Mouse (Mus musculus): Measurements from ENCODE around the gene 2410131K14Rik. TPM values are rescaled to one million over a fixed set of nuclear protein-coding genes. Genes with fewer than 3 reads are reported as not detected.

2410131K14Rik gene
- total and polyA plus RNA-seq, 3 experiments = 4.0 to 4.3 TPM; not detected in 1

GRCm38 (mm10) chr5:118247378-118247777 is 2.4 kb downstream of the 2410131K14Rik start:
- Histone ChIP-seq H3K27me3 (ENCODE audit: control insufficient read depth in 1 of 2, insufficient read depth in 2 of 2, low read length in 2 of 2) (no peaks in the 10 kb centered on the region), H3K79me2 (ENCODE audit: control insufficient read depth, insufficient read depth, low read length, poor library complexity) (peaks cover 3% of the 10 kb centered on the region; the same call in 1 of the 2 replicates), H3K4me1 (ENCODE audit: control insufficient read depth in 1 of 2, insufficient read depth in 2 of 2, low read length in 2 of 2) (peaks cover 0 to 5% of the 10 kb centered on the region in 2 experiments; a peak in 1 of 4 replicates), H3K36me3 (ENCODE audit: control insufficient read depth in 1 of 2, insufficient read depth in 2 of 2, low read length in 2 of 2) (peaks cover 0 to 3% of the 10 kb centered on the region in 2 experiments; a peak in 1 of 4 replicates), H3K9ac (ENCODE audit: control insufficient read depth, low read depth, low read length, poor library complexity, severe bottlenecking) (no peak overlapping the region), H3K9me3 (replicated peaks; ENCODE audit: insufficient read depth, low read length) (no peaks in the 10 kb centered on the region), H3K27ac (ENCODE audit: control insufficient read depth, low read depth, low read length) (no peak overlapping the region), H3K4me3 (ENCODE audit: control insufficient read depth in 1 of 2, insufficient read depth in 1 of 2, low read depth in 2 of 2, low read length in 2 of 2) (no peak overlapping the region)
- DNase-seq (ENCODE audit: low read depth, low spot score) = no peak
- TF ChIP-seq ZKSCAN1 (IDR thresholded peaks at IDR 0.05; ENCODE audit: low read depth, low read length) (no peak), TCF12 (IDR thresholded peaks at IDR 0.05; ENCODE audit: low read depth, low read length) (no peak), KAT2A (conservative IDR thresholded peaks at IDR 0.05; ENCODE audit: low read depth, low read length) (no peak), MEF2A (IDR thresholded peaks at IDR 0.05; ENCODE audit: extremely low read depth, insufficient replicate concordance, low read depth, low read length, poor library complexity, severe bottlenecking) (no peak), RCOR1 (IDR thresholded peaks at IDR 0.05; ENCODE audit: low read depth, low read length) (no peak), NELFE (IDR thresholded peaks at IDR 0.05; ENCODE audit: low read depth, low read length) (no peak), CHD1 (IDR thresholded peaks at IDR 0.05; ENCODE audit: low read depth, low read length) (no peak), UBTF (IDR thresholded peaks at IDR 0.05; ENCODE audit: borderline replicate concordance, insufficient read depth, low read depth, low read length) (no peak), TBP (IDR thresholded peaks at IDR 0.05; ENCODE audit: low read depth, low read length) (no peak), TAL1 (IDR thresholded peaks at IDR 0.05; ENCODE audit: low read length) (no peak), CTCF (IDR thresholded peaks at IDR 0.05 in 2 of 3, conservative IDR thresholded peaks at IDR 0.05 in 1 of 3; ENCODE audit: control insufficient read depth in 1 of 3, insufficient read depth in 1 of 3, low read depth in 2 of 3, low read length in 3 of 3, poor library complexity in 1 of 3, severe bottlenecking in 1 of 3) (no peak), SIN3A (IDR thresholded peaks at IDR 0.05; ENCODE audit: low read length) (no peak), E2F4 (IDR thresholded peaks at IDR 0.05; ENCODE audit: borderline replicate concordance, low read depth, low read length) (no peak), MAZ (IDR thresholded peaks at IDR 0.05; ENCODE audit: low read depth, low read length) (no peak)

GRCm38 (mm10) chr5:118250987-118251386 is 6.0 kb downstream of the 2410131K14Rik start:
- no peaks in the 10 kb centered on the region for H3K79me2 ChIP-seq (ENCODE audit: control insufficient read depth, insufficient read depth, low read length, poor library complexity)
- H3K9ac ChIP-seq (ENCODE audit: control insufficient read depth, low read depth, low read length, poor library complexity, severe bottlenecking) = no peak overlapping the region
- H3K9me3 ChIP-seq (replicated peaks; ENCODE audit: insufficient read depth, low read length) = no peaks in the 10 kb centered on the region
- 0 out of 4 replicates have a peak, but pooled peaks cover 0 to under 1% of the 10 kb centered on the region in 2 experiments for H3K4me1 ChIP-seq (ENCODE audit: control insufficient read depth in 1 of 2, insufficient read depth in 2 of 2, low read length in 2 of 2)
- no peak for DNase-seq (ENCODE audit: low read depth, low spot score)
- no peak for TF ChIP-seq TCF12 (IDR thresholded peaks at IDR 0.05; ENCODE audit: low read depth, low read length)
- TF ChIP-seq MAX (IDR thresholded peaks at IDR 0.05; ENCODE audit: low read length) = no peak
- no peak for TF ChIP-seq TBP (IDR thresholded peaks at IDR 0.05; ENCODE audit: low read depth, low read length)
- TF ChIP-seq CHD2 (IDR thresholded peaks at IDR 0.05; ENCODE audit: low read length) = no peak
- no peak for TF ChIP-seq MAZ (IDR thresholded peaks at IDR 0.05; ENCODE audit: low read depth, low read length)
- TF ChIP-seq SMC3 (IDR thresholded peaks at IDR 0.05; ENCODE audit: low read depth, low read length) = no peak
- peaks cover 0 to 2% of the 10 kb centered on the region in 2 experiments; a peak in 1 of 4 replicates for H3K36me3 ChIP-seq (ENCODE audit: control insufficient read depth in 1 of 2, insufficient read depth in 2 of 2, low read length in 2 of 2)
- no peak overlapping the region for H3K27ac ChIP-seq (ENCODE audit: control insufficient read depth, low read depth, low read length)
- no peak overlapping the region for H3K4me3 ChIP-seq (ENCODE audit: control insufficient read depth in 1 of 2, insufficient read depth in 1 of 2, low read depth in 2 of 2, low read length in 2 of 2)
- H3K27me3 ChIP-seq (ENCODE audit: control insufficient read depth in 1 of 2, insufficient read depth in 2 of 2, low read length in 2 of 2) = no peaks in the 10 kb centered on the region
